Comparison of ENCODE assay signal across 26 mouse cellular contexts in the genomic region with DNA sequence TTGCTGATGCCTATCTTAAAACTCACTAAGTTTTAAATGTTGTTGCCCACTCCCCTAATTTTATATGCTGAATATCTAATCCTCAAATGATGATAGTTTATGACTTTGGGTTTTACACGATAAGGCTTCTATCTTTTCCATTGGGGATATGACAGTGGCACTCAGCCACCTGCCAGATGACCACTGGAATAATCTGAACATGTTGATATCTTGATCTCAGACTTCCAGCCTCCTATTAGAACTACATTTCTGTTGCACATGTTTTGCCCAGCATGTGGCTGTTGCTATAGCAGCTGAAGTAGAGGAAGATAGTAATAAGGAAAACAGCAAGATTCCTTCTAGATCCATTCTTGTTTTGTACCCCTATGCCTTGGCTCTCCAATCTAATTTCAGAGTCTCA.
A peak's percentile ranks its signal among the peaks of the same experiment; 100 is the strongest.
DNase-seq lines count a peak whose midpoint lies in the region; ATAC-seq and TF ChIP-seq lines count a peak whose summit lies in the region.
"Had no signal": no experiment of that assay in that cellular context is flagged by ENCODE, and none has a peak within 500 bp of the region (broad histone marks: within the 10 kb centered on the region; RNA-seq: fewer than 3 reads in every experiment).

No protein-coding gene starts in this region.

- H3K4me3 ChIP-seq in hindbrain, postnatal 0 days (ENCODE audit: low read length), result no peak overlapping the region
- no peak overlapping the region for H3K4me3 ChIP-seq in hindbrain, embryonic 13.5 days
- no peak overlapping the region for H3K4me3 ChIP-seq in midbrain, embryonic 14.5 days (replicated peaks; ENCODE audit: low read depth, low read length)
- H3K4me3 ChIP-seq in midbrain, embryonic 11.5 days (ENCODE audit: low read depth, low read length), result no peak overlapping the region
- H3K4me3 ChIP-seq: embryonic facial prominence, embryonic 12.5 days; embryonic facial prominence, embryonic 15.5 days; heart, adult 2 months; heart, embryonic 10.5 days; heart, embryonic 13.5 days; hindbrain, embryonic 12.5 days had no signal

- H3K4me1 ChIP-seq in hindbrain, postnatal 0 days (ENCODE audit: insufficient read depth, low read length), result no peaks in the 10 kb centered on the region
- H3K4me1 ChIP-seq in hindbrain, embryonic 13.5 days (replicated peaks), result no peaks in the 10 kb centered on the region
- no peaks in the 10 kb centered on the region for H3K4me1 ChIP-seq in midbrain, embryonic 14.5 days (ENCODE audit: control insufficient read depth, insufficient read depth, low read length)
- no peaks in the 10 kb centered on the region for H3K4me1 ChIP-seq in midbrain, embryonic 11.5 days (ENCODE audit: control insufficient read depth, insufficient read depth, low read length)
- H3K4me1 ChIP-seq: embryonic facial prominence, embryonic 12.5 days; embryonic facial prominence, embryonic 15.5 days; heart, embryonic 10.5 days; heart, embryonic 13.5 days; hindbrain, embryonic 12.5 days had no signal

- H3K27ac ChIP-seq in hindbrain, postnatal 0 days, result no peak overlapping the region
- H3K27ac ChIP-seq in hindbrain, embryonic 13.5 days, result no peak overlapping the region
- H3K27ac ChIP-seq in midbrain, embryonic 14.5 days (replicated peaks; ENCODE audit: low read depth, low read length), result no peak overlapping the region
- H3K27ac ChIP-seq in midbrain, embryonic 11.5 days (ENCODE audit: low read depth, low read length), result no peak overlapping the region
- H3K27ac ChIP-seq: embryonic facial prominence, embryonic 12.5 days; embryonic facial prominence, embryonic 15.5 days; heart, adult 2 months; heart, embryonic 10.5 days; heart, embryonic 13.5 days; hindbrain, embryonic 12.5 days had no signal

- H3K27me3 ChIP-seq in hindbrain, postnatal 0 days (ENCODE audit: insufficient read depth, low read length), result no peaks in the 10 kb centered on the region
- H3K27me3 ChIP-seq in hindbrain, embryonic 13.5 days, result no peaks in the 10 kb centered on the region
- H3K27me3 ChIP-seq in midbrain, embryonic 14.5 days (ENCODE audit: control insufficient read depth, insufficient read depth, low read length), result no peaks in the 10 kb centered on the region
- H3K27me3 ChIP-seq in midbrain, embryonic 11.5 days (ENCODE audit: control insufficient read depth, insufficient read depth, low read length), result no peaks in the 10 kb centered on the region
- H3K27me3 ChIP-seq: CH12.LX; embryonic facial prominence, embryonic 12.5 days; embryonic facial prominence, embryonic 15.5 days; heart, embryonic 13.5 days; hindbrain, embryonic 12.5 days; Patski had no signal

- no peak overlapping the region for H3K9ac ChIP-seq in hindbrain, postnatal 0 days (replicated peaks; ENCODE audit: low read length)
- no peak overlapping the region for H3K9ac ChIP-seq in hindbrain, embryonic 13.5 days
- no peak overlapping the region for H3K9ac ChIP-seq in midbrain, embryonic 14.5 days (replicated peaks; ENCODE audit: low read length)
- no peak overlapping the region for H3K9ac ChIP-seq in midbrain, embryonic 11.5 days (ENCODE audit: low read length)
- H3K9ac ChIP-seq: embryonic facial prominence, embryonic 12.5 days; embryonic facial prominence, embryonic 15.5 days; forebrain, postnatal 0 days; heart, embryonic 13.5 days; hindbrain, embryonic 12.5 days had no signal

- DNase-seq in cerebellum, postnatal 14 days, result peak; percentile 23 to 32
- DNase-seq in cerebellum, postnatal 4 days (ENCODE audit: low spot score in 2 of 2), result no peak
- peak; percentile 58 for DNase-seq in hindbrain, postnatal 0 days (ENCODE audit: low spot score)
- peak; percentile 4 for DNase-seq in midbrain, embryonic 14.5 days
- DNase-seq in midbrain, embryonic 11.5 days (ENCODE audit: low spot score, missing footprints), result no peak
- DNase-seq: adrenal gland, postnatal 10 days; adrenal gland, postnatal 36 days; B cell, adult 2 months; cerebellum, adult 18-20 months; cerebellum, adult 9-11 months; forebrain, postnatal 0 days; gastrocnemius, postnatal 10 days; gastrocnemius, postnatal 36 days; heart, adult 2 months; heart, postnatal 14 days; heart, postnatal 4 days had no signal

- TF ChIP-seq CTCF in hindbrain, postnatal 0 days (IDR thresholded peaks at IDR 0.05; ENCODE audit: low read depth), result no peak

- H3K9me3 ChIP-seq in hindbrain, postnatal 0 days (ENCODE audit: low read length), result no peaks in the 10 kb centered on the region
- H3K9me3 ChIP-seq in hindbrain, embryonic 13.5 days, result no peaks in the 10 kb centered on the region
- H3K9me3 ChIP-seq in midbrain, embryonic 14.5 days (ENCODE audit: control insufficient read depth, low read length), result no peaks in the 10 kb centered on the region
- no peaks in the 10 kb centered on the region for H3K9me3 ChIP-seq in midbrain, embryonic 11.5 days (ENCODE audit: control insufficient read depth, low read length)
- H3K9me3 ChIP-seq: embryonic facial prominence, embryonic 12.5 days; embryonic facial prominence, embryonic 15.5 days; G1E; heart, embryonic 10.5 days; heart, embryonic 13.5 days; hindbrain, embryonic 12.5 days had no signal

- no peaks in the 10 kb centered on the region for H3K36me3 ChIP-seq in hindbrain, postnatal 0 days (ENCODE audit: insufficient read depth, low read length)
- no peaks in the 10 kb centered on the region for H3K36me3 ChIP-seq in hindbrain, embryonic 13.5 days
- H3K36me3 ChIP-seq in midbrain, embryonic 14.5 days (ENCODE audit: control insufficient read depth, insufficient read depth, low read length), result no peaks in the 10 kb centered on the region
- H3K36me3 ChIP-seq in midbrain, embryonic 11.5 days (ENCODE audit: control insufficient read depth, insufficient read depth, low read length), result no peaks in the 10 kb centered on the region
- H3K36me3 ChIP-seq: embryonic facial prominence, embryonic 12.5 days; embryonic facial prominence, embryonic 15.5 days; G1E; heart, embryonic 10.5 days; heart, embryonic 13.5 days; hindbrain, embryonic 12.5 days had no signal

- WGBS in hindbrain, postnatal 0 days, result 42% methylated on average over 1 of the region's 1 CpGs
- 80% methylated on average over 1 of the region's 1 CpGs for WGBS in hindbrain, embryonic 13.5 days
- 70% methylated on average over 1 of the region's 1 CpGs for WGBS in midbrain, embryonic 14.5 days
- 79% methylated on average over 1 of the region's 1 CpGs for WGBS in midbrain, embryonic 11.5 days

- ATAC-seq in hindbrain, postnatal 0 days, result 0 out of 2 replicates have a peak, but pooled peaks have one; percentile 46
- no peak for ATAC-seq in hindbrain, embryonic 13.5 days (ENCODE audit: low FRiP score)
- ATAC-seq in midbrain, embryonic 14.5 days (ENCODE audit: low FRiP score, low TSS enrichment), result no peak
- no peak for ATAC-seq in midbrain, embryonic 11.5 days (ENCODE audit: low FRiP score)
- ATAC-seq: forebrain, embryonic 14.5 days; forebrain, postnatal 0 days; Patski had no signal

- H3K4me2 ChIP-seq in hindbrain, postnatal 0 days (ENCODE audit: low read depth, low read length), result no peak overlapping the region
- no peak overlapping the region for H3K4me2 ChIP-seq in hindbrain, embryonic 13.5 days
- no peak overlapping the region for H3K4me2 ChIP-seq in midbrain, embryonic 14.5 days (ENCODE audit: low read length)
- no peak overlapping the region for H3K4me2 ChIP-seq in midbrain, embryonic 11.5 days
- H3K4me2 ChIP-seq: embryonic facial prominence, embryonic 12.5 days; embryonic facial prominence, embryonic 15.5 days; heart, embryonic 13.5 days; hindbrain, embryonic 12.5 days had no signal

Comparison
In these comparisons a context has a peak if more than half of its experiments do, and no peak if none do; other contexts are left out.
1. DNase-seq: peak in cerebellum, postnatal 14 days (2 of 2), hindbrain, postnatal 0 days (single experiment) and midbrain, embryonic 14.5 days (single experiment); none in cerebellum, postnatal 4 days (0 of 2) and midbrain, embryonic 11.5 days (single experiment).